In the genomic region with DNA sequence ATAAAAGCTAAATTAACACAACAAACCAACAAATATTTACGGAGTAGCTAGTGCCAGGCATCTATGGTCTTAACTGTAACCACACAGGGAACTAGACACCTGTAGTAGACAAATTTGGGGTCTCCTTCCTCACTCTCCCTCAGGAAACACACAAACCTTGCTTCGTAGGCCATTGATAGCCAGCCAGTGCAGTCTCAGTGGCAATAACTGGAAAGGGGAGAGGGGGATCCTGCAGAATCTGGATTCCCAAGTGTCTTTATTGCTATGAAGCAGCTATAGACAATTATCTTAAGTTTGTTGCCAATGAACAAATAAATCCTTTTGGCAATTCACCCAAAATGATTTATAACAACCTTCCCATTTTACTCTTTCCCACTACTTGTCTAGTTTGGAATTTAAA, we compare ENCODE assay signal across 1 mouse cellular context.
TF ChIP-seq lines count a peak whose summit lies in the region.

No protein-coding gene starts in this region.

TF ChIP-seq in MEL, 35 proteins besides CTCF, POLR2A, EP300 and RAD21 (continued from another document):
- TF ChIP-seq NRF1 (IDR thresholded peaks at IDR 0.05; ENCODE audit: insufficient read depth, low read depth, low read length, poor library complexity, severe bottlenecking): no peak
- TF ChIP-seq ZNF384 (IDR thresholded peaks at IDR 0.05; ENCODE audit: low read depth, low read length): no peak
- TF ChIP-seq HCFC1 (IDR thresholded peaks at IDR 0.05; ENCODE audit: low read depth, low read length): no peak
- no peak for TF ChIP-seq CHD1 (IDR thresholded peaks at IDR 0.05; ENCODE audit: low read depth, low read length)
- TF ChIP-seq SMC3 (IDR thresholded peaks at IDR 0.05; ENCODE audit: low read depth, low read length): no peak
